Mouse (Mus musculus) heart, postnatal 25 days (tissue): ENCODE data around the gene Wbp1. TPM values are rescaled to one million over a fixed set of nuclear protein-coding genes. Genes with fewer than 3 reads are reported as not detected.

Source experiments
- DNase-seq: peaks from one replicate; pipeline ENCODE4 v3.0.0; 2022; ENCODE audit warnings: low spot score
- intact Hi-C: fragments of 180-260 bp; cut with DNase I; formaldehyde crosslinking; loops from one replicate; pipeline ENCODE4 v1.15.1; 2025
- total RNA-seq, 2 experiments: library from RNA; stranded (reverse); gene quantifications; 2 replicates each; pipeline ENCODE4 v1.2.3; 2021

Gene Wbp1
- total RNA-seq, 2 experiments from 2014 or later: 72.5 to 74.0 TPM

- intact Hi-C loops: no loop called here
- no peak for DNase-seq
These were observed 2.3 kb downstream of the Wbp1 start for GRCm38 (mm10) chr6:83118825-83119733.

GRCm38 (mm10) chr6:83118369-83118768 lies 3.0 kb downstream of the Wbp1 start:
- DNase-seq: no peak
- intact Hi-C loops: no loop called here

GRCm38 (mm10) chr6:83117616-83118015 lies 3.7 kb downstream of the Wbp1 start:
- intact Hi-C loops: no loop called here
- DNase-seq: no peak

- intact Hi-C loops: no loop called here
- DNase-seq: no peak
These were observed 4.3 kb downstream of the Wbp1 start for GRCm38 (mm10) chr6:83117165-83117438.

- no peak for DNase-seq
- intact Hi-C loops: no loop called here
These were observed 4.8 kb downstream of the Wbp1 start for GRCm38 (mm10) chr6:83116373-83117164.

GRCm38 (mm10) chr6:83115682-83116372 lies 5.5 kb downstream of the Wbp1 start:
- intact Hi-C loops: loop anchor here (2.0 kb wide), 1 partner anchor 43 kb away; no protein-coding TSS in a partner anchor
- no peak for DNase-seq

GRCm38 (mm10) chr6:83115011-83115671 lies 6.2 kb downstream of the Wbp1 start, which contains the start of gene Mogs:
Gene Mogs, plus strand, starts transcription at chr6:83115496.
- intact Hi-C loops: loop anchor here (2.0 kb wide), 1 partner anchor 44 kb away; no protein-coding TSS in a partner anchor
- peak; percentile 91 for DNase-seq

- DNase-seq: no peak
- intact Hi-C loops: no loop called here
These were observed 9.7 kb downstream of the Wbp1 start for GRCm38 (mm10) chr6:83111510-83112136.

- intact Hi-C loops: loop anchor here (5.0 kb wide), 1 partner anchor 158 kb away; no protein-coding TSS in a partner anchor
- peak; percentile 72 for DNase-seq
These were observed 12.3 kb downstream of the Wbp1 start, which contains the start of gene Mrpl53 for GRCm38 (mm10) chr6:83108762-83109668. Gene Mrpl53, plus strand, starts transcription at chr6:83109040.

GRCm38 (mm10) chr6:83107566-83108400 lies 13.6 kb downstream of the Wbp1 start:
- intact Hi-C loops: loop anchor here (5.0 kb wide), 1 partner anchor 160 kb away; no protein-coding TSS in a partner anchor

GRCm38 (mm10) chr6:83104158-83104557 lies 17.2 kb downstream of the Wbp1 start:
- no peak for DNase-seq
- intact Hi-C loops: no loop called here

More at GRCm38 (mm10) chr6:83107566-83108400, 13.6 kb downstream of the Wbp1 start:
- no peak for DNase-seq

GRCm38 (mm10) chr6:83103130-83103650 lies 18.2 kb downstream of the Wbp1 start:
- intact Hi-C loops: no loop called here
- DNase-seq: no peak

GRCm38 (mm10) chr6:83101688-83102556 lies 19.4 kb downstream of the Wbp1 start:
- intact Hi-C loops: loop anchor here (1.0 to 2.0 kb wide), 2 partner anchors 47 to 105 kb away; partner anchors contain the start of genes Aup1 and Htra2
- DNase-seq: no peak

GRCm38 (mm10) chr6:83101316-83101687 lies 20.1 kb downstream of the Wbp1 start, which contains the start of the genes Ccdc142 and Gm42688:
Gene Ccdc142, plus strand, starts transcription at chr6:83101601.
Gene Gm42688, plus strand, starts transcription at chr6:83101617.
- DNase-seq: peak; percentile 83

GRCm38 (mm10) chr6:83098411-83098810 lies 22.9 kb downstream of the Wbp1 start:
- intact Hi-C loops: no loop called here
- DNase-seq: no peak

More at GRCm38 (mm10) chr6:83101316-83101687, 20.1 kb downstream of the Wbp1 start, which contains the start of the genes Ccdc142 and Gm42688:
- intact Hi-C loops: loop anchor here (1.0 to 2.0 kb wide), 2 partner anchors 47 to 104 kb away; partner anchors contain the start of genes Aup1 and Htra2

- intact Hi-C loops: no loop called here
- no peak for DNase-seq
These were observed 25.4 kb downstream of the Wbp1 start for GRCm38 (mm10) chr6:83095968-83096367.
